Mouse (Mus musculus): ENCODE results near the gene Zfp986. TPM values are rescaled to one million over a fixed set of nuclear protein-coding genes. Genes with fewer than 3 reads are reported as not detected.
"Not testable (repeated sequence)": the region's sequence is repeated elsewhere in the genome, so short reads cannot be mapped to it uniquely, and the experiment has no call there.

Gene Zfp986
- total RNA-seq (2015; ENCODE audit: low replicate concordance) (not detected in 2 replicates), total RNA-seq (2017; ENCODE audit: low replicate concordance) (not detected in 2 replicates)

GRCm38 (mm10) chr4:145868494-145868893 lies at the start of gene Zfp986:
Zfp986 (plus strand) TSS chr4:145868794.
- not testable (repeated sequence) for ATAC-seq (replicated peaks; ENCODE audit: low FRiP score, poor library complexity, severe bottlenecking)

DNA sequence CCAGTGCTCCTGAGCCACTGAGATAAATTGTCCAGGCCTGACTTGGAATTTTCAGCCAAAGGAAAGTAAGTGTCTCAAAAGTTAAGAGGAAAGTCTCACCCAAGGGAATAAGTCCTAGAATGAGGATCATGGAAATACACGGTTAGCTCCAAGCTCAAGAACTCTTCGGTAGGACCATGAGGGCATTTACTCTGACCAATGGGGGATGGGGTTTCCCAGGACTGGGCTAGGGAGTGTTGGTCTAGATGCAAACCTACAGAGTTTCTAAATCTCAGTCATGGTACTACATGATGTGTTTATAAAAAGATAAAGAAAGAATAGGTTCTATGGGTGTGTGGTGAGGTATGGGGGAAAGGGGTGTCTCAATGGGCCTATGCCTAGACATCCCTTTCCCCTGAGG lies 48.6 kb upstream of the Zfp986 start:
- ATAC-seq (replicated peaks; ENCODE audit: low FRiP score, poor library complexity, severe bottlenecking) = 0 out of 2 replicates have a peak, but pooled peaks have one; percentile 29

- ATAC-seq (replicated peaks; ENCODE audit: low FRiP score, poor library complexity, severe bottlenecking) = not testable (repeated sequence)
Measured at GRCm38 (mm10) chr4:145825606-145826005, 43.0 kb upstream of the Zfp986 start.

DNA sequence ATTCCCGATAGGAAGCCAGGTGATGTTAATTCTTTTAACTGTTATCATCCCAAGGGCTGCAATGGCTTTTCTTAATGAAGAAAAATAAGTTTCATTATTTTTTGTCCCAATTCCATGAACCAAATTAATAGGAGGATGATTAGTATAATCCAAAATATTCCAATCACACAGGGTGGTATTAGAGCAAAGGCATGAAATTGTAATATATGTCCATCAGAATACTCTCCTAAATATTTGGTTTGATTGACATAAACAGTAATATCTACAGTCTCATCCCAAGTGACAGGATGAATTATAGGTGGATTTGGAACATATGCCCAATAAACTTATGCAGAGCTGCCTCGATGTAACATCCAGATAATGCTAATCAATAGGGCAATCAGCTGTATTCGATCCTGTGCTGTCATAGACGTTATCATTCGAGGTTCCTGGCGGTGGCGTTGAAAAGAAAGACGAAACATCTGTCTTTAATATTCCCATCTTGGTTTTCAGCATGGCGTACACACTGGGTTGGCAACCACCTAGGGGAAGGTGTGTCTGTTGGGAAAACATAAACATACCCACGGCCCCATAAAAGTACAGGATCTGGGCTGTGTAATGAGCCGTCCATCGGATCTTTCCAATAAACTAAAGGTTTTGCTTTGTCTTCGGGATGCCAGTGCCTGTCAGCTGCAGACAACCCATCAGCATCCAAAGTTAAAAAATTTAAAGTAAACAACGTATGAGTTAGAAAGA lies 37.1 kb upstream of the Zfp986 start:
- peak; percentile 39; the same call in 1 of the 2 replicates for ATAC-seq (replicated peaks; ENCODE audit: low FRiP score, poor library complexity, severe bottlenecking)

GRCm38 (mm10) chr4:145836300-145836862 lies 32.2 kb upstream of the Zfp986 start:
- peak; percentile 31 for ATAC-seq (replicated peaks; ENCODE audit: low FRiP score, poor library complexity, severe bottlenecking)

GRCm38 (mm10) chr4:145836863-145837440 lies 31.6 kb upstream of the Zfp986 start:
- peak; percentile 67 for ATAC-seq (replicated peaks; ENCODE audit: low FRiP score, poor library complexity, severe bottlenecking)

DNA sequence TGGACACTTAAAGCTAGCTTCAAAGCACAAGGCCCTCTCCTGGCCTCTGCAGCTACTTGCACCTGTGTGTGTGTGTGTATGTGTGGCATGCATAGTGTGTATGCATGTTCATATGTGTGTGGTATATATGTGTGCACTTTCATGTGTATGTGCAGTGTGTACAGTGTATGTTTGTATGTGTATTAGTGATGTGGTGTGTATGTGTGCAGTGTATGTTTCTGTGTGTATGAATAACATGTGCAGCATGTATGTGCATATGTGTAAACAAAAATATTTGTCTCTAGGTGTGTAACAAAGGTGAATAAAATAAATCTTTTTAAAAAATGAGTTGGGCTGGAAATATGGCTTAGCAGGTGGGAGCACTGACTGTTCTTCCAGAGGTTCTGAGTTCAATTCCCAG lies 21.8 kb upstream of the Zfp986 start:
- ATAC-seq (replicated peaks; ENCODE audit: low FRiP score, poor library complexity, severe bottlenecking) = not testable (repeated sequence)

DNA sequence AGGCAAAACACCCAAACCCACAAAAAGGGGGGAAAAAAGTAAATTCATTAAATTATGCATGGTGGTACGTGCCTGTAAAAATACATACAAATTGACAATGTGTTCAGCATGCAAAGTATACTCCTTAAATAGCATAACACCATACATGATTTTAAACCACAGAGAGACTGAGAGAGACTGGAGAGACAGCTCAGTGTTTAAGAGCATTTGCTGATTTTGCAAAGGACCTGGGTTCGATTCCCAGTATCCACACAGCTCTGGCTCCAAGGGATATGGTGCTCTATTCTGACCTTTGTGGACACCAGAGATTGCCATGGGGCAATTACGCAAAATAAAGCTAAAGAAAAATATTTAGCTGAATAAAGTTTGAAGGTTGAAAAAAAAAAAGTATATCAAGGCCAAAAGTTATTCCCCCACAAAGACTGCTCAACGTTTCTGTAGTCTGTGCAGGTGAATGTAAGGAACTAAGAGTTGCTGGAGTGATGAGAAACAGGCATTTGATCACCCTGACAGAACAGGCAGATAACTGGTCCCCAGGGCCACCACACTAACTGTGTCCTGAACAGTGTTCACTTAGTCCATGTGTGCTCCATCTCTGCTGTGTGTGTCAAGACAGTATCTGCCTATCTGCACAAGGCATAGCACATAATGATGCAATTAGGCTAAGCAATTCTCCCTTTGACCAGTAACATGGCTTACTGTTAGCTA lies 20.3 kb upstream of the Zfp986 start:
- ATAC-seq (replicated peaks; ENCODE audit: low FRiP score, poor library complexity, severe bottlenecking) = 0 out of 2 replicates have a peak, but pooled peaks have one; percentile 20

DNA sequence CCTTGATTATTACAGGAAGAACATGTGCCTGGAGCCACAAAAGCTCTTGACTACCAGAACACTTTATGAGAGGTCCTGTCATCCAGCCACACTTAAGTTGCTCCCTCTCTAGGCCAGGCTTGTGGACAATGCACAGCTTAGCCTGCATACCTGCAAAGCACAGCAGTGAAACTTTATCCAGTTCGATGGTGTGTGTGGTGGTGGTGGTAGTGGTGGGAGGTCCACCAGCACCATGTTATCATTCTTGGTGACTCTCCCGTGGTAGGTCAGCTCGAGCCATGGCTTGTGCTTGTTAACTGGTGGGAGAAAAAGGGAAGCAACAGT lies 19.7 kb upstream of the Zfp986 start:
- 0 out of 2 replicates have a peak, but pooled peaks have one; percentile 27 for ATAC-seq (replicated peaks; ENCODE audit: low FRiP score, poor library complexity, severe bottlenecking)

DNA sequence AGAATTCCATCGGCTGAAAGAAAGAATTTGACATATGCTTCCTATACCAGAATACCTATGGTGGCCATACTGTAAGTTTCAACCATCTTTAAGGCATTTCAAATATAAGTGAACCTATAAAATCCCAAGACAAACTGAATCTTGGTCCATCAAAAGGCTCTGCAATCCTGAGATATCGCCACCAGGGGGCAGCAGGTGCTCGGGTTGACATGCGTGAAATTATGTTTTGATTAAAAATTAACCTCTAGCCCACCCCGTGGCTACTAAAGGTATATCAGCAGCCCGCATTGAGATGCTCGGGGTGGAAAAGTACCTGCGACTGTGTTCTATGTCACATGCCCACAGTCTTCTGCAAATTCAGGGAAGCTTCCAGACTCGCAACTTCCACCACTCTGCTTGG lies 17.2 kb upstream of the Zfp986 start:
- ATAC-seq (replicated peaks; ENCODE audit: low FRiP score, poor library complexity, severe bottlenecking) = peak; percentile 38; the same call in 1 of the 2 replicates

DNA sequence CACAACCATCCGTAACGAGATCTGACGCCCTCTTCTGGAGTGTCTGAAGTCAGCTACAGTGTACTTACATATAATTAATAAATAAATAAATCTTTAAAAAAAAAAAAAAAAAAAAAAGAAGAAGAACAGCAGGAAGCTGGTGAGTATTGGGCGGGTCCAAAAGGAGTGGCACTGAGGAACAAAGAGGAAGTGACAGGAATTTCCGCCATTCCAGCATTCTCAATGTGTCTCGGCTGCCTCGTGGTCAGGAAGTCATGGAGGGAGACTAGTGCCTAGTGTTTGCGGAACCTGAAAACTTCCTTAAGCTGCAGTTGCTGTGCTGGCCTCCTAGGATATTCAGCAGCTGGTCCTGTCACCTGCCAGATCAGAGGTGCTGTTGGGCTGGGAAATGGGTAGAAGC lies 4.7 kb upstream of the Zfp986 start:
- ATAC-seq (replicated peaks; ENCODE audit: low FRiP score, poor library complexity, severe bottlenecking) = not testable (repeated sequence)

Other genes starting within 250 kb of the Zfp986 start
- not detected in 2 replicates for gene Zfp980, start 198.1 kb upstream of the Zfp986 start, total RNA-seq (2015; ENCODE audit: low replicate concordance)
- gene Zfp980, start 198.1 kb upstream of the Zfp986 start, total RNA-seq (2017; ENCODE audit: low replicate concordance) = not detected in 2 replicates
- 1.7 TPM in 1 of 2 replicates, not detected in the other for gene Zfp987, start 228.5 kb downstream of the Zfp986 start, total RNA-seq (2015; ENCODE audit: low replicate concordance)
- gene Zfp987, start 228.5 kb downstream of the Zfp986 start, total RNA-seq (2017; ENCODE audit: low replicate concordance) = not detected in 2 replicates